Mouse (Mus musculus) heart, postnatal 4 days (tissue): ENCODE measurements around the gene Aox1. TPM values are rescaled to one million over a fixed set of nuclear protein-coding genes. Genes with fewer than 3 reads are reported as not detected.

Experiments used
- DNase-seq: peaks from one replicate; pipeline ENCODE4 v3.0.0; 2021
- total RNA-seq, 2 experiments: library from RNA; stranded (reverse); gene quantifications; 2 replicates each; pipeline ENCODE4 v1.2.3; 2021

Gene Aox1
- total RNA-seq, 2 experiments from 2014 or later, result 1.5 to 1.7 TPM

DNA sequence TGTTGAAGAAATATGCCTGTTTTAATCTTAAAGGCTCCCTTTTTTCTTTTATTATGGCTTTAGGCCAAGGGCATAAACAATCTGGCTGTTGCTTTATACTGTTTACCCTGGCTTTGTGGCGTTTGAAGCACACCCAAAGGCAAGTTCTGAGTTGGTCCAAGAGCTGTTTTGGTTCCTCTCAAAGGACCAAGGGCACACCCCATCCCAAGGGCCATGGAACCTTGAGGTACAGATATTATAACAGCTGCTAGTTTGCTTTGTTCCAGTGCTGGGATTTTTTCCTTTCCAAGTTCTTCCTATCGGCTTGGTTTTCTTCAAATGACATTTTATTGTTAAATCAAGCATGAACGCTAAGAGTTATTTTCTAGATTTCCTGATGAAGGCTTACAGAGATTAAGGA, 35.9 kb downstream of the Aox1 start:
- DNase-seq, result no peak

DNA sequence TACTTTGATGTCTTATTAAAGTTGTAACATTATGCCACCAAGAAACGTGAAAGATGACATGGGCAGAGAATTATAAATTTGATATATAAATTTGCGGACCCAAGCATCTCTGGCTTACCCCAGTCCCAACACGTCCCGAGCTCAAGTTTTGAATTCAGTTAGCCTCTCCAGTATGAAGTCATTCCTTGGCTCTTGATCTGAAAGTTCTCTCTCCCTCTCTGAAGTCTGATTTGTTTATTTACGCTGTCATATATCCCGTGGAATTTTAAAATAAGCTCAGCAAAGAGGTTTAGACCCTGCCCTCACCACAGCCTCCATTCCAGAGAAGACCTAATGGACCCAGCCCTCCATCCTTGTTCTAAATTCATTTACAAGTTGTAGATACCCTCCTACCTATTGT, 39.5 kb downstream of the Aox1 start:
- DNase-seq, result no peak

DNA sequence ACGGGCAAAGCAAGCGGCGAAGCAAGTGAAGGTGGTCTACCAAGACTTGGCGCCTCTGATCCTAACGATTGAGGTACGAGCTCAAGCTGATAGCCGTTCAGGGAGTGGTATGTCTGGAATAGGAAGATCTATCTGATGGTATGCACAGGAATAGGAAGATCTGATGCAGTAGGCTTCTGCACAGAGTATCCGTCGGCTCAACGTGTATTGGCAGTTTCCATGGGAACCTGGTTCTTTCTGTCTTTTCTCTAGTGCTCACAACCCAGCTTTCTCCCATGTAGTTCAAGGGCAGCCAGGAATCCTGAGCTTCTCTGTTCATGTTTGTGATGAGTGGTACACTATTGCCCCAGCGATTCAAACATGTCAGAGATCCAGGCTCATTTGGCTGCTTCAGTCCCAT, 40.4 kb downstream of the Aox1 start:
- no peak for DNase-seq

DNA sequence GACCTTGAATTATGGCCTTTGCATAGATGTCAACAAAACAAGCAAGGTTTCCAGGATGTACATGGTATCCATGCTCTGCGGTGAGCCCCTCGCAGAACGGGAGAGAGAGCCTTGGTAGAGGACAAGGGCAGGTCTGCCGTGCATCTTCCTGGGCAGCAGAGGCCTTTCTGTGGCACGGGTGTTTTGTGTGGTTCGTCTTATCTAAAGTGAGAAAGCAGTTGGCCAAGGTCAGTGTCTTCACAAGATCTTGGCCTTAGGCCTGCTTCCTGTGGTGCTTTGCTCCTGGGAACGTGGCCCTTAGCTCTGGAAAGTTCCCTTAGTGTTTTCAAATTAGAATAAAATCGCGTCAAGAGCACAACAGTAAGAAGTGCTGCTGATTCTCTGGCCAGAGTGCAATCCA, 41.3 kb downstream of the Aox1 start:
- DNase-seq, result no peak

DNA sequence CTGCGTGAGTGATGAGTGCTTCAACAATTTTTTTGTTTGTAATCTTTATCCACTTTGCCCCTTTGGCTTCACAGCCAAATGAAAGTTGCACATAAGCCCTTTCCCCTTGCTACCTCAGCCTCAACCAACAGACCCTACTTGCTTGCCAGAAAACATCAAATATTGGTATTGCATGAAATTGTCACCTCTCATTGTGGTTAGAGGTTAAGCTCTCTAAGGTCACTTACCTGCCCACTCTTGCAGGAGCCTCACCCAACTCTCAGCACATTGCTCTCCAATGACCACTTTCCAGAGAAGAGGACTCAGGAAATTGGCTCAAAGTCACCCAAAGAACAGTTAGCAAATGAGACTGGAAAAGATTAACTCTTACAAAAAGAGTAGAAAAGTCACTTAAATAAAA, 41.8 kb downstream of the Aox1 start:
- no peak for DNase-seq

DNA sequence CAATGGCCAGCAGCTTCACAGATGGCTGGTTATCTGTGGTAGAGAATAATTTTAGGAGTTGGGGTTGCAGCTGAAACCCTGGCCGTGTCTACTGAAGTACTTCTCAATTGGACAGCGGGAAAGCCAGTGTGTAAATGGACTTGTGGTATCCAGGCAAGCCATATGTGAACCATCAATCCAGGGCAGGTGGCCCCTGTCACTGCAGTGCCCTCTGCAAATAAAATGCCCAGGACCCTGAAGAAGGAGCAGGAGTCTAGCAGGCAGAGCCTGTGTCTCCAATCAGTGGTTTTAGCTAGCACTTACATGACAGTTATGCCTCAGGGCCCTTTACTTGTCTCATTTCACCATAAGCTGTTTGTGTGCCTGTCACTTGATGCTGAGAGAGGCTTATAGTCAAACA, 42.7 kb downstream of the Aox1 start:
- no peak for DNase-seq

DNA sequence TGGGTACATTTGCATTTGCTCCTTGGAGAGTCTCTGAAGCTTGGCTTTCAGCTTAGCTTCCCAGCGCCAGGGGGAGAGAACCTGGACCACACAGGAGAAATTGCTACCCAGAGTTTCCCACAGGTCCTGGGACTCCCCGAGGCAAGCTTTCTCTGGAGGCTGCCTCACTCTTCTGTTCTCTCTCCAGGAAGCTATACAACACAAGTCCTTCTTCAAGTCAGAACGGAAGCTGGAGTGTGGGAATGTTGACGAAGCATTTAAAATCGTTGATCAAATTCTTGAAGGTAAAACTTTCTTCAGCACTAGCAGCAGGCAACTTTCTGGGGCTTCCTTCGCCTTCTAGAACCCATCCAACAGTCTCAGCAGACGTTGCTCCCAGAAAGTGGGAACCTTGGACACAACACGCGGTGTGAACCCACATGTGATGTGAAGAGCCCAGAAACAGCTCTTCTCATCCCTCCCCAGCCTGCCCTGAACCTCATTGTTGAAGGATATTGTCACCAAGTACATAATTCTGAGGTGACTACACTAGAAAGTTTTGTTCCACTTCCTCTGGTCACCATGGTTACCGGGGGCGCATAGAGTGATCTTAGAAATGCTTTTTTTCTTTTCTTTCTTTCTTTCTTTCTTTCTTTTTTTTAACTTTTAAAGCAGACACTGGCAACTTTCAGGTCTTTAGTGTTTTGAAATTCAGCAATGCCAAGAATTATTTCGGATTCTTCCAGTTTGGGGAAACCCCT, 43.4 kb downstream of the Aox1 start:
- peak; percentile 40 for DNase-seq

DNA sequence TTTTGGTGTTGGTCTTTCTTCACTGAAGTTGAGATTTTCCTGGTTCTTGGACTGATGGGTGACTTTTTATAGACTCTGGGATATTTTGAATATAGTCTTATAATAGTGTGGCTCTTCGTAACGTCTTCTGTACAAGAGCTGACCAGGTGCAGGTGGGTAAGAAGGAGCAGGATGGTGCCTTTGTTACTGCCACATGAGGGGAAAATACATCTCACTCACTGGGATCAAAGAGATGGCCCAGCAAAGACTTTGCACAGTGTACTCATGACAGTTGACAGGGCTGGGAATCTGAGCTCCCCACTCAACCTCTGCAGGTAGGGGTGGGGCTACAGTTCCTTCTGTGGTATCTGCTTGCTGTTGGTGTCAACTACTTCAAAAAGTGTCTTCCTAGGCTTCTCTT, 44.5 kb downstream of the Aox1 start:
- no peak for DNase-seq

DNA sequence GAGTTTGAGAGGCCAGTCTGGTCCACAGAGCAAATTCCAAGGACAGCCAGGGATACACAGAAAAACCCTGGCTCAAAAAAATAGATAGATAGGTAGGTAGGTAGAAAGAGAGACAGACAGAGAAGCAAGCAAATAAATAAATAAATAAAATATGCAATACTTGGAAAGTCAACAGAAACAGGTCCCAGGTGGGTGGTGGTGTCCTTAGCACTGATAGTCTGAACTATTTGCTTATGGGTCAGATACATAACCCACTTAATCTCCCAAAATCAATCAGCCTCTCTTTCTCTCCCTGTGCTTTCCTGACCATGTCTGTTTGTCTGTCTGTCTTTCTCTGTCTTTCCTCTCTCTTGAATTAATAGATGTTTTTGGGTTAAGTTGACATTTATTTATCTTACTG, 48.2 kb downstream of the Aox1 start:
- no peak for DNase-seq

DNA sequence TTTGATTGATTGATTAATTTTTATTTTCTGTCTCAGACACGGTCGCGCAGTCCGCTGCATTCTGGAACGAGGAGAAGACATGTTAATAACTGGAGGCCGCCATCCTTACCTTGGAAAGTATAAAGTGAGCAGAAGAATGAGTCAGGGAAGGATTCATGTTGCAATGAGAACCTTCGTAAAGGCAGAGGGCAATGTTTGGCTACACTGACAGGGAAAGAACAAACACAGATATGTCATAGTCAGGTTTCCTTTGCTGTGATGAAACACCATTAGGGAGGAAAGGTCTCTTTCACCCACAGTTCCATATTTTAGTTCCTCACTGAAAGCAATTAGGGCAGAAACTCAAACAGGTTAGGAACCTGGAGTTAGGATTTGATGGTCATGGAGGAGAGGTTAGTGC, 48.7 kb downstream of the Aox1 start:
- no peak for DNase-seq

DNA sequence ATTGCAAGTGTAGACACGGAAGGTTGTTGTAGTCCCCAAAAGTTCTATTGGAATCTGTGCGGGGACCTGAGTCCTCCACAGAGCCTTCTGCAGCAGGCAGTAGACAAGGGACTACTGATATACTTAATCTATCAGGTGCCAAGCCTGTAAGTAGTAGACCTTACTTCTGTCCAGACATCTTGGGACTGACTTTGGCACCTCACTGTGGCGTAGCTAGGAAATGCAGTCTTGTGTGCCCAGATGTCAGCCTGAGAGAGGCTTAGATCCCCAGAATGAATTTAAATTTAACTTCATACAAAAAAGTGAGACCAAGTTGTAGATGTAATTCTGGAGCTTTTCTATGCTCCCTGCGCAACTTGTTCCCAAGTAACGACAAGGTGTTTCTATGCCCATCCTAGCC, 50.0 kb downstream of the Aox1 start:
- peak; percentile 22 for DNase-seq

DNA sequence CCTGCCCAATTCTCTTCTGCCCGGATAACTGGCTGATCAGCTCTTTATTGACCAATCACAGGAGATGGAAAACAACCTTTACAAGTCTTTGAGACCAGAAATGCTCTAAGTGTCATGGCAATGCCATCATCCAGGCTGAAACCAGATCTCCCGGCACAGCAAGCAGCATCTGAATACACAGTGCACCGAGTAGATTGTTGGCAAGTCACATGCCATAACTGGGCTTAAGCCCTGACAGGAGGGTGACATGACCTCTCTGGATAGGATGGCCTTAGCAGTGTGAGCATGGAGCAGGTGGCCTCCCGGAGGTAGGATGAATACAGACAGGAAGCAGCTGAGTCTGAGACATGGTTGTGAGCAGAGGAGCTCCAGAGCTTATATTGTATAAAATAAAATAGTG, 50.7 kb downstream of the Aox1 start:
- no peak for DNase-seq

DNA sequence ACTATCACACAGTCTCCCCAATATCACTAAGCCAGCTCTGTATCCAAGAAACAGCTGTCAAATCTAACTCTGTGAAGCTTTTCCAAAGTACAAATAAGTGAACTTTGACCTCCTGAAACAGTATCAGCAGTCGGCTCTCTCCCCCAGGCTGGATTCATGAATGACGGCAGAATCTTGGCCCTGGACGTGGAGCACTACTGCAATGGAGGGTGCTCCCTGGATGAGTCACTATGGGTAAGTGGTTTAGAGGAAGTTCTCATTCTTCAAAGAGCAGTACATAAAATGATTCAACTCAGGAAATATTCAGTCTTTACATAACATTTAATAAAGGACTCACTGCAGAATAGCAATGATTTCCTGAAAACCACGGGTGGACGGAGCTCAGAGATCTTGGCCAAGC, 51.6 kb downstream of the Aox1 start:
- no peak for DNase-seq

DNA sequence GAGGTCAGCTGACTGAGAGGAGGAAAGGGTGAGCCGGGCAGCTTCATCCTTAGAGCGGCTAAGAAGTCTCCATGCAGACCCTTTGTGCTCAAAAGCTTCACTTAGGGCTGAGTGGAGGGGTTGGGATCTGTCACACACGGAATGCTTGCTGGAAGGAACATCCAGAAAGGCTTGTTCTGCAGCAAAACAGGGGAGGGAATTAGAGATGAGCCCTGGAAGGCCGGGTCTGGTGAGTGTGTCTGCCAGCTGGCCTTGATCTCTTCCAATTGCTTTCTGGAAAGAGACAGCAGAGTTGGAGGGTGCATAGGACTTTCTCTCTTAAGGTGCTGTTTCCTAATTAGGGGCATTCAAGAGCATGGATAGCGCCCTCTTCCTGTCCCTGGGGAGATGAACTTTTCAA, 59.6 kb downstream of the Aox1 start:
- no peak for DNase-seq

DNA sequence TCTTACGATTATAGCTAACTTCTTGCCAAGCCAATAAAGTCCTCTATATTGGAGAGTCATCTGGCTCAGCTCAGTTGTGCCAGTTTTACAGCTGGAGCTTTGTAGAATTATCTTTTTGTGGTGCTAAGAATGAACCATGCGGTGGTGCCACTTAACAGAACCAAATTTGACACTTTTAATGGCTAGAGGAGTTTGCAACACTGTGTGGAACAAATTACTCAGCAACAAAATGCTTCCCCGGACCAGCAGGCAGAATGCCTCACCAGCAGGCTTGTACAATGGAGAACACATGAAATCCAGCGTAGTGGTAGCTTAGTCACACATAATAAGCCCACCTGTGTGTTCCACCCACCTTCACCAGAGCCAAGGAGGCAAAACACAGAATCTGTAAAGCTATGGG, 60.5 kb downstream of the Aox1 start:
- no peak for DNase-seq

DNA sequence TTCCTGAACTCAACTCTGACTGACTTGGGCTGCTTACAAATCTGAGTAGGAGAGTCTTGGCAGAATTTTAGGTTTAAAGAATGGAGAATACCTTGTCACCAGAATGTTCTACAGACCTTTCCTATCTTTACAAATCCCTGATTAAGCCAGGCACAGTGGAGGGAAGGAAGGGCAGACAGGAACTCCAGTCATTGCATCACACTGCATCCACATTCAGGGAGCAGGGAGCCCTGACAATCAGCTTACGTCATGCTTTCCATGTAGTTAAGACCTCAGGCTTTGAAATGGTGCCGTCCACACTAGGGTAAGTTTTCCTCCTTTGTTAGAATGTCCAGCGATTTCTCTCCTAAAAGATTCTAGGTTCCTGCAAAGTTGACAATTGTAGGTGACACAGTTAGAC, 61.5 kb downstream of the Aox1 start:
- no peak for DNase-seq

DNA sequence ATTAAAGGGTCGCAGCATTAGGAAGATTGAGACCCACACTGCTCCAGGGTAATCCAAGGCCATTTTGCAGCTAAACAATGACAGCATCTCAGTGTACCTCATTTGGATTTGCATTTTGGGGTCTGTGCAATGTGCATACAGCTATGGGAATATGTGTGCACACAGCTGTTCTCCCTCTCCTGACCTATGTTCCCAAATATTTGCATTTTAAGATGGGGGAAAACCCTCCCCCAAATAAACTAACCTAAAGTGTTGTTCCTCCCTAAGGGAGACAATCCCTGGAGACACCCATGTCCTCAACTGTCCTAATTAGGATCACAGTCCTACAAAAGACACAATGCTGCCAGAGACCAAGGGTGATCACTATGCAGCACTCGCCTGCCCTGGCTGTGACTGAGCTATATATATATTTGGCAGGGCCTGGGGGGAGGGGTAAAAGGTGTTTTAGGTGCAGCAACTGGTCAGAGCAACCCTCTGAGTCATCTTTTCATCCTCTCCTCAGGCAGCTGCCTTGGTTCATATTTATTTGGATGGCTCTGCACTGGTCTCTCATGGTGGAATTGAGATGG, 62.3 kb downstream of the Aox1 start:
- DNase-seq, result no peak

DNA sequence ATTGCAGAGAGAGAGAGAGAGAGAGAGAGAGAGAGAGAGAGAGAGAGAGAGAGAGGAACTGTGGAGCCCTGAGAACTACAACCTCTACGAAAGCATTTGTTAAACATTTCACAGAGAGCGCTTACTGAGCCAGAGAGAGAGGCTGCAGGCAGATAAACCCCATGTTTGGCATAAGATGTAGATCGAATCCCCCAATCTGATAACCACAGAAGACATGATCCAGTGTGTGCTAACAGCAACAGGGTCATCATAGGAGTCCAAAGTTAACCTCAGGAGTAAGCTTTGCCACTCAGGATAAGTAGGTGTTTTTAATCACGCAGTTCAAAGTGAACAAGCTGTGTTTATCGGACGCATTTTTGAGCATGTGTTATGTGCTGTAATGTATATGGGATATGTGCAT, 67.6 kb downstream of the Aox1 start:
- DNase-seq, result no peak

DNA sequence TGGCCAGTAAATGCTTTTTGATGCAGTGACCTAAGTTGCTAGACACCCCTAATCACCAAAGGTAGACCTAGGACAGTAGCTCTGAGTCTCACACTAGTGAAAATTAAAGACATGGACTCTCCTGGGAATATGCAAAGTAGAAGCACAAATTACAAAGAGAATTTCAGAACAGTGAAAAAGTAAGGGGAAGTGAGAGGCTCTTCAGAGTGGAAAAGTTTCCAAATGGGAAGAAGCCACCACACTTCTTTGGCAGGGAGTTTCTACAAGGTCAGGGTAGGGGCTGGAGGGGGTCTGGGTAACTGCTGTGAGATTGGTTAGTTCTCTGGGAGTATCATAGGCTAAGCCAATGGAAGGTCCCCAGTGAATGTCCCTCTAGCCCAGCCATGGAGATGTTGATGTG, 69.4 kb downstream of the Aox1 start:
- no peak for DNase-seq

DNA sequence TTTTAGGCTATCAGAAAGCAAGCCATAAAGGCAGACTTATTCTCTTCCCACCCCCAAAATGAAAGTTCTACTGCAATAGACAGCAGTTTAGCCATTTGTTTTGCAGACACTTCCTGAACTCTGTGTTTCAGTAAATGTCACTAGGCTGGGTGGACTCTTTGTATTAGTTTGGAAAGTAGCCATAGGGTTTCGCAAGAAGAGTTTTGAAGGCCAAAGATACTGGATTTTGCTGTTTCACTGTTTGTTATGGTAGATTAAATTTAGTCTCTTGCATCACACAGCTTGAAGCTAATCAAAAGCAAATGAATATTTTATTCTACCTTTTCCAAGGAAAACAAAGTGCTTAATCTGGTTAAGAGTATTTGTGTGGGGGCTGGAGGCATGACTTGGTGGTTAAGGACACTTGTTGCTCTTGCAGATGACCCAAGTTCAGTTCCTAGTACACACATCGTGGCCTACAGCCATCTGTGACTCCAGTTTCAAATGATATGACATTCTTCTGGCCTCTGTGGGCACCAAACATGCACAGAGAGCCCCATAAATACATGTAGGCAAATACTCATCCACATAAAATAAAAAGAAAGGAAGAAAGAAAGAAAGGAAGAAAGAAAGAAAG, 71.9 kb downstream of the Aox1 start:
- no peak for DNase-seq

DNA sequence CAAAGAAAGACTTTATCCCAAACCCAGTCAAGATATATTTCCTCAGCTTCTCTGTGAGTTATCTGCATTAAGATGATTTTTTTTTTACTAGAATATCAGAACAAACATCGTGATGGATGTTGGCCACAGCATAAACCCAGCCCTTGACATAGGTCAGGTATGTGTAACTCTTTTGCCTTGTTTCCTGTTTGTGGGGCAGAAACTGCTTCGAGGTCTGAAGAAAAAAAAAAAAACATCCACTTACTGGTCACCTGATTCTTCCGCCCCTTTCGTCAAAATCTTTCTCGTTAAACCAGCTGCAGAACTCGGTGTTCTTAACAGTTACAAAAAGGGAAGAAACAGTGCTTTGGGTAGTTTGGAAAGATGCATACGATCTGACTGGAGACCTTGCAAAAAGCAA, 72.8 kb downstream of the Aox1 start:
- DNase-seq, result no peak

DNA sequence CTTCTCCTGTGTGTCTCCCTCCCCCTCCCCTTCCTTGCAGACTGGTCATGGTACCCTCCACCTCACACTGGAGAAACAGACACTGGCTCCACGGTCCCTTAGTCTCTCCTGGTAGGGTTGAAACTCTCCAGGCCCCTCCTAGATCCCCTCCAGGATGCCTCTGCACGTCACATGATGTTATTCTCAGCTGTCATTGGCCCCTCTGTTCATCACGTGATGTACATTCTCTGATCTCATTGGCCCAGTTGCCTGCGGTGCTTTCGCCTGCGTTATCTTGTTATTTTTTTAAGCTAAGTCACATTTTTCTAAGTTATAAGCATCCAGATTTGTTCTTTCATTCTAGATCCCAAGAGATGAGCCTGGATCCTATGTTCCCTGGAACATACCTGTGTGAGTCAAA, 76.0 kb downstream of the Aox1 start:
- DNase-seq, result no peak

DNA sequence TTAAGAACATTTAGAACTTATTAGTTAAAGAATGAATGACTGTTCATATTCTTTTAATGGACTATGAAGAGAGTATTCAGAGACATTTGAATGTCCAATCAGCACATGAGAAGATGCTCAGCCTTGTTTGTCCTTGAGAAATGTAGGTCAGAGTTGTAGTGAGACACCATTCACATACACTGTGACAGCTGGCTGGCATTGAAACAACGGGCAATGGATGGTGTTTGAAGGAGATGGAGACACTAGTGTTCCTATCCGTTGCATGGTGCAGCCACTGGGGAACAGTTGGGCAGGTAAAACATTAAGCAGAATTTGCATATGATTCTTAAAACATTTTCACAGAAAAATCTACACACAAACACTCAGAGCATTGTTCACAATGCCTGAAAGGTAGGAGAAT, 77.3 kb downstream of the Aox1 start:
- DNase-seq, result no peak

DNA sequence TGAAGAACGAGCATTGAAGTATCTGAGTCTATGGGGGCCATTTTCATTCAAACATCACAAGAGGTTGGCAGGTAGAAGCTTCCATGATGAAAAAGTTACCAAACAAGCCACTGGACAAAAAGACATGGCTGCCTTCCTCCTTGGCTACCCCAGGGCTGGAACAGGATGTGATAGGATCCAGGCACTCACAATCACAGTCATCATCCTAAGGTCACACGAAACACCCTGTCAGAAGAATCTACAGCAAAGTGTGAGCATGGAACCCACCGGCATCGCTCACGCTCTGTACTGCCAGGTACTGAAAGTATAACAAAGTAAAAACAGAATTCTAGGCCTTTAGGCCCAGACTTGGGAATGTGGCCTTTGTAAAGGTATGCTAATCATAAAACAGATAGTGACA, 80.5 kb downstream of the Aox1 start:
- no peak for DNase-seq

DNA sequence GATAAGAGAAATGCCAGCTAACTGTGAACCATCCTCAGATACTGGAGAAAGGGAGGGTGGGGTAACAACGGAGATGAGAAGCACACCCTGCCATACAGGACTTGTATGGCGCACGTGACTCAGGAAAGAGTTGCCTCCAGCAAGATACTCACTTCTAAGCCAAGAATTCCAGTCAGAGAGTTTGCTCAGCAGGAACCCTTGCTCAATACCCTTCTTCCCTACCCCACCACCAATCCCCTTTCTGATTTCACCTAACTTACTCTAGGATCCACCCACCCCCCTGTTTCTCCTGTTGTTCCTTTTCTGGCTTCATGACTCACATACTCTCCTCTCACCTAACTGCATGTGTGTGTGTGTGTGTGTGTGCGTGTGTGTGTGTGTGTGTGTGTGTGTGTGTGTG, 81.6 kb downstream of the Aox1 start:
- no peak for DNase-seq
